Mouse (Mus musculus): Measurements from ENCODE around the gene Adamts15. TPM values are rescaled to one million over a fixed set of nuclear protein-coding genes. Genes with fewer than 3 reads are reported as not detected.

Gene Adamts15
- polyA plus RNA-seq, 1 experiment from 2014 or later = 8.4 TPM

GRCm38 (mm10) chr9:30936674-30937438 is 14.6 kb upstream of the Adamts15 start:
- Histone ChIP-seq H3K36me3 (ENCODE audit: control insufficient read depth, insufficient read depth, low read length) (no peaks in the 10 kb centered on the region), H3K27me3 (ENCODE audit: control insufficient read depth, insufficient read depth, low read length) (peaks cover 13% of the 10 kb centered on the region), H3K4me2 (ENCODE audit: low read depth, low read length, severe bottlenecking) (no peak overlapping the region), H3K27ac (ENCODE audit: low read depth, low read length) (no peak overlapping the region), H3K4me3 (ENCODE audit: low read depth, low read length) (no peak overlapping the region), H3K9ac (ENCODE audit: low read length) (no peak overlapping the region), H3K9me3 (ENCODE audit: control insufficient read depth, low read length) (no peaks in the 10 kb centered on the region), H3K4me1 (replicated peaks; ENCODE audit: control insufficient read depth, insufficient read depth, low read length) (no peaks in the 10 kb centered on the region)
- WGBS = 44% methylated on average over 9 of the region's 9 CpGs
- ATAC-seq (replicated peaks; ENCODE audit: low FRiP score) (peak; percentile 76), DNase-seq (ENCODE audit: low spot score) (peak; percentile 71)

- ATAC-seq (replicated peaks; ENCODE audit: low FRiP score) (no peak), DNase-seq (ENCODE audit: low spot score) (no peak)
- WGBS = 77% methylated on average over 6 of the region's 6 CpGs
- Histone ChIP-seq H3K27ac (ENCODE audit: low read depth, low read length) (no peak overlapping the region), H3K9me3 (ENCODE audit: control insufficient read depth, low read length) (no peaks in the 10 kb centered on the region), H3K4me1 (replicated peaks; ENCODE audit: control insufficient read depth, insufficient read depth, low read length) (no peaks in the 10 kb centered on the region), H3K36me3 (ENCODE audit: control insufficient read depth, insufficient read depth, low read length) (no peaks in the 10 kb centered on the region), H3K4me3 (ENCODE audit: low read depth, low read length) (no peak overlapping the region), H3K9ac (ENCODE audit: low read length) (no peak overlapping the region), H3K4me2 (ENCODE audit: low read depth, low read length, severe bottlenecking) (no peak overlapping the region), H3K27me3 (ENCODE audit: control insufficient read depth, insufficient read depth, low read length) (no peaks in the 10 kb centered on the region)
Measured at GRCm38 (mm10) chr9:30934827-30935226, 12.6 kb upstream of the Adamts15 start.

- Histone ChIP-seq H3K4me2 (ENCODE audit: low read depth, low read length, severe bottlenecking) (no peak overlapping the region), H3K9me3 (ENCODE audit: control insufficient read depth, low read length) (no peaks in the 10 kb centered on the region), H3K27me3 (ENCODE audit: control insufficient read depth, insufficient read depth, low read length) (no peaks in the 10 kb centered on the region), H3K36me3 (ENCODE audit: control insufficient read depth, insufficient read depth, low read length) (no peaks in the 10 kb centered on the region), H3K9ac (ENCODE audit: low read length) (no peak overlapping the region), H3K4me3 (ENCODE audit: low read depth, low read length) (no peak overlapping the region), H3K4me1 (replicated peaks; ENCODE audit: control insufficient read depth, insufficient read depth, low read length) (no peaks in the 10 kb centered on the region), H3K27ac (ENCODE audit: low read depth, low read length) (no peak overlapping the region)
- ATAC-seq (replicated peaks; ENCODE audit: low FRiP score) (no peak), DNase-seq (ENCODE audit: low spot score) (no peak)
- WGBS = 83% methylated on average over 4 of the region's 4 CpGs
Measured at GRCm38 (mm10) chr9:30932346-30932745, 10.1 kb upstream of the Adamts15 start.

- ATAC-seq (replicated peaks; ENCODE audit: low FRiP score) (no peak), DNase-seq (ENCODE audit: low spot score) (no peak)
- H3K4me2 ChIP-seq (ENCODE audit: low read depth, low read length, severe bottlenecking) = no peak overlapping the region
- WGBS = 88% methylated on average over 2 of the region's 2 CpGs
- no peaks in the 10 kb centered on the region for H3K36me3 ChIP-seq (ENCODE audit: control insufficient read depth, insufficient read depth, low read length)
- no peak overlapping the region for H3K4me3 ChIP-seq (ENCODE audit: low read depth, low read length)
- no peaks in the 10 kb centered on the region for H3K9me3 ChIP-seq (ENCODE audit: control insufficient read depth, low read length)
- no peaks in the 10 kb centered on the region; the same call in 1 of the 2 replicates for H3K27me3 ChIP-seq (ENCODE audit: control insufficient read depth, insufficient read depth, low read length)
- H3K4me1 ChIP-seq (replicated peaks; ENCODE audit: control insufficient read depth, insufficient read depth, low read length) = no peaks in the 10 kb centered on the region
- H3K27ac ChIP-seq (ENCODE audit: low read depth, low read length) = no peak overlapping the region
- H3K9ac ChIP-seq (ENCODE audit: low read length) = no peak overlapping the region
Measured at GRCm38 (mm10) chr9:30928759-30929158, 6.5 kb upstream of the Adamts15 start.

GRCm38 (mm10) chr9:30921261-30922103 is 770 bp downstream of the Adamts15 start:
- no peak overlapping the region for H3K27ac ChIP-seq (ENCODE audit: low read depth, low read length)
- peak; percentile 36; the same call in 1 of the 2 replicates for ATAC-seq (replicated peaks; ENCODE audit: low FRiP score)
- peak overlapping the region; percentile 85 for H3K4me2 ChIP-seq (ENCODE audit: low read depth, low read length, severe bottlenecking)
- peak overlapping the region; percentile 53 for H3K4me3 ChIP-seq (ENCODE audit: low read depth, low read length)
- peaks cover 27% of the 10 kb centered on the region for H3K27me3 ChIP-seq (ENCODE audit: control insufficient read depth, insufficient read depth, low read length)
- WGBS = 4% methylated on average over 56 of the region's 56 CpGs
- peak overlapping the region; percentile 49; the same call in 1 of the 2 replicates for H3K9ac ChIP-seq (ENCODE audit: low read length)
- peaks cover 5% of the 10 kb centered on the region; the same call in 1 of the 2 replicates for H3K4me1 ChIP-seq (replicated peaks; ENCODE audit: control insufficient read depth, insufficient read depth, low read length)
- no peaks in the 10 kb centered on the region for H3K36me3 ChIP-seq (ENCODE audit: control insufficient read depth, insufficient read depth, low read length)
- DNase-seq (ENCODE audit: low spot score) = no peak
- no peaks in the 10 kb centered on the region for H3K9me3 ChIP-seq (ENCODE audit: control insufficient read depth, low read length)

GRCm38 (mm10) chr9:30920736-30921135 is 1.5 kb downstream of the Adamts15 start:
- Histone ChIP-seq H3K9me3 (ENCODE audit: control insufficient read depth, low read length) (no peaks in the 10 kb centered on the region), H3K27me3 (ENCODE audit: control insufficient read depth, insufficient read depth, low read length) (peaks cover 27% of the 10 kb centered on the region), H3K36me3 (ENCODE audit: control insufficient read depth, insufficient read depth, low read length) (no peaks in the 10 kb centered on the region), H3K9ac (ENCODE audit: low read length) (no peak overlapping the region), H3K4me1 (replicated peaks; ENCODE audit: control insufficient read depth, insufficient read depth, low read length) (peaks cover 5% of the 10 kb centered on the region; the same call in 1 of the 2 replicates), H3K4me2 (ENCODE audit: low read depth, low read length, severe bottlenecking) (no peak overlapping the region), H3K4me3 (ENCODE audit: low read depth, low read length) (no peak overlapping the region), H3K27ac (ENCODE audit: low read depth, low read length) (no peak overlapping the region)
- no peak for ATAC-seq (replicated peaks; ENCODE audit: low FRiP score)
- peak; percentile 68 for DNase-seq (ENCODE audit: low spot score)
- WGBS = 17% methylated on average over 6 of the region's 6 CpGs

GRCm38 (mm10) chr9:30919686-30920085 is 2.6 kb downstream of the Adamts15 start:
- Histone ChIP-seq H3K9me3 (ENCODE audit: control insufficient read depth, low read length) (no peaks in the 10 kb centered on the region), H3K4me3 (ENCODE audit: low read depth, low read length) (no peak overlapping the region), H3K4me2 (ENCODE audit: low read depth, low read length, severe bottlenecking) (no peak overlapping the region), H3K27ac (ENCODE audit: low read depth, low read length) (no peak overlapping the region), H3K4me1 (replicated peaks; ENCODE audit: control insufficient read depth, insufficient read depth, low read length) (peaks cover 5% of the 10 kb centered on the region; the same call in 1 of the 2 replicates), H3K36me3 (ENCODE audit: control insufficient read depth, insufficient read depth, low read length) (no peaks in the 10 kb centered on the region), H3K9ac (ENCODE audit: low read length) (no peak overlapping the region), H3K27me3 (ENCODE audit: control insufficient read depth, insufficient read depth, low read length) (peaks cover 27% of the 10 kb centered on the region)
- ATAC-seq (replicated peaks; ENCODE audit: low FRiP score) = no peak
- 90% methylated on average over 9 of the region's 9 CpGs for WGBS
- DNase-seq (ENCODE audit: low spot score) = no peak

GRCm38 (mm10) chr9:30918466-30919356 is 3.5 kb downstream of the Adamts15 start:
- H3K36me3 ChIP-seq (ENCODE audit: control insufficient read depth, insufficient read depth, low read length) = no peaks in the 10 kb centered on the region
- DNase-seq (ENCODE audit: low spot score) (no peak), ATAC-seq (replicated peaks; ENCODE audit: low FRiP score) (no peak)
- H3K27ac ChIP-seq (ENCODE audit: low read depth, low read length) = no peak overlapping the region
- no peaks in the 10 kb centered on the region for H3K9me3 ChIP-seq (ENCODE audit: control insufficient read depth, low read length)
- H3K27me3 ChIP-seq (ENCODE audit: control insufficient read depth, insufficient read depth, low read length) = peaks cover 26% of the 10 kb centered on the region
- peaks cover 5% of the 10 kb centered on the region; the same call in 1 of the 2 replicates for H3K4me1 ChIP-seq (replicated peaks; ENCODE audit: control insufficient read depth, insufficient read depth, low read length)
- no peak overlapping the region for H3K4me3 ChIP-seq (ENCODE audit: low read depth, low read length)
- WGBS = 61% methylated on average over 12 of the region's 12 CpGs
- no peak overlapping the region for H3K9ac ChIP-seq (ENCODE audit: low read length)
- no peak overlapping the region for H3K4me2 ChIP-seq (ENCODE audit: low read depth, low read length, severe bottlenecking)

All from forebrain, embryonic 11.5 days (tissue).